Mouse (Mus musculus): ENCODE data around the gene Rogdi.

GRCm38 (mm10) chr16:4965392-4966129 lies 47.8 kb downstream of the Rogdi start:
- no peak for TF ChIP-seq CTCF (IDR thresholded peaks at IDR 0.05; ENCODE audit: low read depth, low read length)
- TF ChIP-seq POLR2A (IDR thresholded peaks at IDR 0.05; ENCODE audit: borderline replicate concordance, low read depth, low read length) = no peak
